Mouse (Mus musculus) liver, embryonic 15.5 days (tissue): Measurements from ENCODE around the gene 1500009C09Rik. TPM values are rescaled to one million over a fixed set of nuclear protein-coding genes. Genes with fewer than 3 reads are reported as not detected.

ENCODE experiments used
- ATAC-seq: fragments of 200-750 bp; cut with Nextera tagmentation; 2 replicates; pipeline ENCODE4 v1.8.0; 2017; ENCODE audit warnings: moderate number of reproducible peaks, mild to moderate bottlenecking, moderate library complexity; ENCODE audit not compliant: insufficient read depth
- H3K27ac ChIP-seq: fragments of 300-500 bp; sonication (generic); replicated peaks from 2 replicates; pipeline ENCODE4 v1.5.1; 2015; ENCODE audit warnings: mild to moderate bottlenecking, inconsistent platforms
- H3K27me3 ChIP-seq: fragments of 300-500 bp; sonication (generic); 2 replicates; pipeline ENCODE4 v1.6.1; 2015; ENCODE audit warnings: mild to moderate bottlenecking, inconsistent platforms
- H3K36me3 ChIP-seq: fragments of 300-500 bp; sonication (generic); replicated peaks from 2 replicates; pipeline ENCODE4 v1.6.1; 2015; ENCODE audit warnings: moderate library complexity, mild to moderate bottlenecking, inconsistent platforms
- H3K4me1 ChIP-seq: fragments of 300-500 bp; sonication (generic); replicated peaks from 2 replicates; pipeline ENCODE4 v1.6.1; 2015; ENCODE audit warnings: inconsistent platforms
- H3K4me2 ChIP-seq: fragments of 300-500 bp; sonication (generic); 2 replicates; pipeline ENCODE4 v1.6.1; 2015; ENCODE audit warnings: moderate library complexity, mild to moderate bottlenecking, inconsistent platforms
- H3K4me3 ChIP-seq: fragments of 300-500 bp; sonication (generic); replicated peaks from 2 replicates; pipeline ENCODE4 v1.5.1; 2015; ENCODE audit warnings: mild to moderate bottlenecking, inconsistent platforms
- H3K9ac ChIP-seq: fragments of 300-500 bp; sonication (generic); 2 replicates; pipeline ENCODE4 v1.6.1; 2015; ENCODE audit warnings: moderate library complexity, mild to moderate bottlenecking, inconsistent platforms
- H3K9me3 ChIP-seq: fragments of 300-500 bp; sonication (generic); replicated peaks from 2 replicates; pipeline ENCODE4 v1.6.1; 2016; ENCODE audit warnings: inconsistent platforms
- WGBS: fragments of 180-500 bp; shearing (Covaris S2); methylation state at CpG from one replicate; pipeline ENCODE4 v1.1.7; 2015; ENCODE audit warnings: mixed read lengths; ENCODE audit not compliant: insufficient replicate concordance; 5-methylcytosine and 5-hydroxymethylcytosine counted together
- polyA plus RNA-seq: library from polyadenylated mRNA; unstranded; fragments of >200 nt; fragmentation: Nextera tagmentation; extraction: Ambion mirVana; gene quantifications from 2 replicates; pipeline ENCODE4 v1.2.1, GENCODE M21; 2015

Gene 1500009C09Rik
- polyA plus RNA-seq, 1 experiment from 2014 or later = not detected

DNA sequence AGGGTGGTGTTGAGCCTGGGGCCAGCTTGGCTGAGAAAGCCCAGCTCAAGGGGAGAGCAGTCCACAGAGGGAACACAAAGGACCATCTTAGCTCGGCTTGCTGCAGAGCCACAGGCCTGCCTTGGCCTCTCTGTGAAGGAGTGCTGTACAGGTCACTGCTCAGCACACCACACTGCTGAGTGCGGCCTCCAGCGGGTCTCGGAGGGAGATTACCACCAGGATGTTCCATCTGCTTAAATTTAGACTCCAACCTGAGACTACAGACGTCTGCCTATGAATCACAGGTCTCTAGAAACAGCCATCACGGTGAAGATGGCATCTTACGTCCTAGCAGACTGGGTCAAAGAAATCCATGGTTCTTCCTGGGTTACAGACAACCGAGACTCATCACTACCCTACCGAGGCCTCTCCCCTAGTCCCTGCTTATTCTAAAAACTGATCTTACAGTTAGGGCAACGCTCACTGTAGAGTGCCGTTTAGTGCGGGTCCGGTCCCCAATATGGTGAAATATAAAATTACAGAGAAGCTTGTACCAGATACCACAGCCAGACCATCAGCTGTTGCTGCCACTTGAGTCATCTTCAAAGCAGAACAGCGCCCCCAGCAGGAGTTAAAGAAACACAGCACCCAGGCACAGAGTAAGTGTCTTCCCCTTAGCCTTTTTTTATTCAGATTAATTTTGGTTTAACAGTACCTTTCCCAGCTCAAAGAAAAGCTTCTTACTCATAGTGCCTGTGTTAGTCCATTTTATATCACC is 30.9 kb upstream of the 1500009C09Rik start:
- Histone ChIP-seq H3K9ac (no peak overlapping the region), H3K27me3 (peaks cover 94% of the 10 kb centered on the region), H3K27ac (no peak overlapping the region), H3K4me2 (no peak overlapping the region), H3K9me3 (no peaks in the 10 kb centered on the region), H3K4me3 (no peak overlapping the region), H3K4me1 (peaks cover 26% of the 10 kb centered on the region), H3K36me3 (no peaks in the 10 kb centered on the region)
- WGBS = 65% methylated on average over 14 of the region's 14 CpGs
- ATAC-seq = no peak

DNA sequence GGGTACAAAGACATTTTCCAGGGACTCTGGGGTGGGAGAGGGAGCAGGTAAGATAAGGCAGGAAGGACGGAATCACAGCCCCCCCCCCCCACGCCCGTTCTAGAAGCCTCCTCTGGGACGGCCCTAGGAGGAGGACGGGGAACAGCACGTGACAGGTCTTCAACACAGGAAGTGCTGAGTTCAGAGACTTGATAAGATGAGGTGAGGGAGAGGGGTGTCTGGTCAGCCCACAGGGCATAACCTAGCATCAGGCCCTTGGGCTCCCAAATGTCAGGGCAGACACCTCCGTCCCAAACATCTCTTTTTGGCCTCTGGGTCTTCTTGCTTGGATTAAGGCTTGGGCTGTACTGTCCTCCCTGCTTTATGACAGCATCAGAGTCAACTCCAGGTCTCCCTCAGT is 28.9 kb upstream of the 1500009C09Rik start:
- Histone ChIP-seq H3K9ac (no peak overlapping the region), H3K4me2 (peak overlapping the region; percentile 79), H3K27me3 (peaks cover 81% of the 10 kb centered on the region), H3K4me1 (peaks cover 30% of the 10 kb centered on the region), H3K4me3 (peak overlapping the region; percentile 56; the same call in 1 of the 2 replicates), H3K27ac (no peak overlapping the region), H3K9me3 (no peaks in the 10 kb centered on the region), H3K36me3 (no peaks in the 10 kb centered on the region)
- 26% methylated on average over 7 of the region's 7 CpGs for WGBS
- ATAC-seq = no peak

DNA sequence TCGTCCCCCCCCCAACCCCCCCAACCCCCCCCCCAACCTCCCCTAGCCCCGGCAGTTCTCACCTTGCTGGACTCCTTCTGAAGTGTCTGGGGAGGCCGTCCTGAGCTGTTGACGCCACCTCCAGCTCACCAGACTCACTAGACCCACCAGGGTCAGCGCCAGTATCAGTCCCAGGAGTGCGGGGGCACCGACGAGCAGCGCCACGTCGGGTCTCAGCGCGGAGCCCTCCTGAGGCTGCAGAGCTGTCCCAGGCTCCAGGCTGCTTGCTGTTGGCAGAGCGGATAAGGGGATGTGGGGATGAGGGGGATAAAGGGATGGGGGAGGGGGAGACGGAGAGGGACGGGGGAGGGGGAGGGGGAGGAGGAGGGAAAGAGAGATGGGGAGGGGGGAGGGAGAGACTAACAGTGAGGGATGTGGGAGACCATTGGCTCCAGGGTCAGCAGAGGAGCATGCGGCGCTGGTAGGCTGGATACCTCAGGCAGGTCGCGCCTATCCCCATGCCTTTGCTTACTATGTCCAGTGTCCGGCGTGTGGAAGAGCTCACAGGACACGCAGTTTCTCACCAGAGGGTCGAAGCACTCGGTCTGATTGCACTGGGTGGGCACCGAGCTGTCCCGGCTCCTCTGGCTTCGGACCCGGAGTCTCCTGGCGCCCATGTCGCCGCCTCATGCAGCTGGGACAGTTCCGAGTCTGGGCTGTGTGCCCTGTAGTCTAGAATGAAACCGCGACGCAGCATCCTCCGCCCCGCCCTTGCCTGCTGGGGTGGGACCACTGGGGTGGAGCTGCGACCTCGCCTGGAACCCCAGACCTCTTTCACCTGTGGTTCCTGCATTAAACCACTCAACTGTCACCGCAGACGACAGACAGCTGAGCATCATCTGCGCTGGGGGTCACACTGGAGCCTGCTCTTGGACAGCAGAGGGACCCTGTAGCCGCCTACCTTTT is 28.3 kb upstream of the 1500009C09Rik start, which contains the start of gene Tnfrsf13c:
Gene Tnfrsf13c (minus strand): TSS at position 713 of the 945 bp plus-strand sequence.
- ATAC-seq = peak; percentile 77
- H3K9me3 ChIP-seq = no peaks in the 10 kb centered on the region
- no peaks in the 10 kb centered on the region for H3K36me3 ChIP-seq
- H3K4me2 ChIP-seq = peak within 1 kb of the TSS; percentile 79
- peaks cover 74% of the 10 kb centered on the region for H3K27me3 ChIP-seq
- H3K27ac ChIP-seq = no peak within 1 kb of the TSS
- peak within 1 kb of the TSS; percentile 56 for H3K4me3 ChIP-seq
- peak within 1 kb of the TSS; percentile 54 for H3K9ac ChIP-seq
- 5% methylated on average over 44 of the region's 44 CpGs for WGBS
- peaks cover 36% of the 10 kb centered on the region for H3K4me1 ChIP-seq

DNA sequence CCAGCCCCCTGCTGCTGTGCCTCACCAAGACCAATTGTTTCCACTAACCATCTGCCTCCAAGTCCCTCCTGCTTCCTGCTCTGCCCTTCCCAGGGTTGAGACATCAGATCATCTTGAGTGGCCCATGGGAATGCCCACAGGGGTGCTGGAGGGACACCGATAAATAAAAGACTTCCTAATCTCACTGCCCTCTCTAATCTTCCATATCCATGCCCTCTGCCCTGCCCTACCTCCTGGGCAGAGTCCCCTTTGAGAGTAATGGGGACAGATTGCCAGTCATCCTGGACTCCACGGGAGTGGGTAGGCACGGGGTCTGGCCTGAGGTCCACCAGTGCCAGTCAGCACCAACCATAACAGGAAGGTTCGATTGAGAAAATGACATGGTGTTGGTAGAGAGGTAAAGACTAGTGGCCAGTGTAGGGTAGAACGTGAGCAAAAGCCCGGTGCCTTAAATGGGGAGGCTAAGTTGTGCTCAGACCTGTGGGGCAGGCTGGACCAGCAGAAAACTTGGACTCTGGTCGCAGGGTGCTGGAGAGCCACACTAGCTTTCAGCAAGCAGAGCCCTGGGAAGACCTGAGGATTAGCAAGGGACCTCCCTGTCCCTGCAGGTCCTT is 27.5 kb upstream of the 1500009C09Rik start:
- Histone ChIP-seq H3K4me1 (peaks cover 44% of the 10 kb centered on the region), H3K4me3 (peak overlapping the region; percentile 56), H3K27ac (no peak overlapping the region), H3K9me3 (no peaks in the 10 kb centered on the region), H3K4me2 (peak overlapping the region; percentile 79), H3K27me3 (peaks cover 67% of the 10 kb centered on the region), H3K9ac (no peak overlapping the region; the same call in 1 of the 2 replicates), H3K36me3 (no peaks in the 10 kb centered on the region)
- 33% methylated on average over 7 of the region's 7 CpGs for WGBS
- ATAC-seq = peak; percentile 72

DNA sequence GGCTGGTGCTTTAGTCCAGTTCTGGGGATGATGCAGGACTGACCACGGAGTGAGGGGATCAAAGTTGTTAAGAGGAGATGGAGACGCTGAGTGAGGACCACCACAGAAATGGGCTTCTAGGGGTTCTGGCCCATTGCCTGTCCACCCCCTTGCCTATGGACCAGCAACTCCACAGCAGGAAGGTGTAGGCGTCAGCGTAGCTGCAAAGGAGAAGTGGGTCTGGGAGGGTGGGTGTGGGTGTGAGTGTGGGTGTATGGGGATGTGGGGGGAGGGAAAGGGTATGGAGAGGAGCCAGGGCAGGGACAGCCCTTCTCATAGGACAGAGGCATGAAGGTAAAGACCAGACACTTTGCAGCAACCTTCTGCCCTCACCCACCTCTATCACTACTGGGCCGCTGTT is 26.4 kb upstream of the 1500009C09Rik start:
- peaks cover 55% of the 10 kb centered on the region for H3K4me1 ChIP-seq
- ATAC-seq = no peak
- H3K4me3 ChIP-seq = no peak overlapping the region
- H3K4me2 ChIP-seq = no peak overlapping the region
- H3K27me3 ChIP-seq = peaks cover 60% of the 10 kb centered on the region
- 64% methylated on average over 5 of the region's 5 CpGs for WGBS
- H3K9ac ChIP-seq = no peak overlapping the region
- H3K36me3 ChIP-seq = no peaks in the 10 kb centered on the region
- H3K9me3 ChIP-seq = no peaks in the 10 kb centered on the region
- H3K27ac ChIP-seq = no peak overlapping the region

DNA sequence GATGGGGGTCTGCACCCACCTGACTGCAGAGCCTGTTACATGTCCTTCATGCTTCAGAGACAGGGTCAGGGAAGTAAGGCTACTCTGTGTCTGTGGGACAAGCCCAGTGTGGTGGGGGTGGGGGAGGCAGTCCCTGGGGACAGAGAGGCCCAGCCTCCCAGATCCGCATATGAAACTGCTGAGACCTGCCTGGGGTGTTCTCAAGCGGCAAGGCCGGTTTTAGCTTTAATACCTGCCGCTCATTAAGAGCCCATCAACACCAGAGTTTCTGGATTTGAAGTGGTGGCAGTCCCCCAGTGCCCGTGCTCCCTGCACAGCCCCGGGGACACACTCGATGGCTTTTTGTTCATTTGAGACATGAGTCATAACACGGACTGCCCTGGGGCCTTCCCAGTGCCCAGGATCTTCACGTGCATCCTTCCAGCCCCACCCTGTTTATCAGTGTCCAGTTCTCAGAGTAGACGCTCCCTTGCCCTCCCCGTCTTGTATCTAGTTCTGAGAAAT is 22.6 kb upstream of the 1500009C09Rik start:
- Histone ChIP-seq H3K4me1 (peaks cover 50% of the 10 kb centered on the region), H3K9me3 (no peaks in the 10 kb centered on the region), H3K36me3 (peaks cover 7% of the 10 kb centered on the region), H3K9ac (peak overlapping the region; percentile 50), H3K4me3 (peak overlapping the region; percentile 18), H3K27me3 (peaks cover 23% of the 10 kb centered on the region), H3K4me2 (peak overlapping the region; percentile 68), H3K27ac (peak overlapping the region; percentile 85)
- 37% methylated on average over 11 of the region's 11 CpGs for WGBS
- ATAC-seq = peak; percentile 97

DNA sequence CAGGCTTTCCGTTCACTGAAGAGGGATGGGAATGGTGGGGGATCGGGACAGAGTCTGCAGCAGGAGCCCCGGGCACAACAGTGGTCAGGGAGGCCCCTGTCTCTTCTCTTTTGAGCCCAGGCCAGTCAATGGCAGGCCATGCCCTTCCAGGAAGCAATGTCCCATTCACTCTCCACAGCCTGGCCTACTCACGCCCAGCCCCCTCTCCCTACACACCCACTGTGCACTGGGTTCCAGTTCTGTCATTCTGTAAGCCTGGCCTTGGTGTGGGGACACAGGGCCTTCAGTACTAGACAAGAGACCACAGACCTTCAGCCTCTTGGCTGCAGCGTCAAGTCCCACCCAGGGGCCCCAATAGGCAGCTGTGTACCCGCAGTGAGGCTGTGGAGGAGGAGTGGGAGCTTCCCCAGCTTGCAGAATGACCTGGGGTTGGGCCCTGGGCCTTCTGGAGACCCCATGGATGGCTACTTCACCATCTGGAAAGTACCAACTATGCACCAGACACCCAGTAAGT is 22.0 kb upstream of the 1500009C09Rik start:
- H3K36me3 ChIP-seq = peaks cover 7% of the 10 kb centered on the region
- peak overlapping the region; percentile 50 for H3K9ac ChIP-seq
- peaks cover 17% of the 10 kb centered on the region for H3K27me3 ChIP-seq
- no peaks in the 10 kb centered on the region for H3K9me3 ChIP-seq
- peak overlapping the region; percentile 18 for H3K4me3 ChIP-seq
- H3K4me1 ChIP-seq = peaks cover 45% of the 10 kb centered on the region
- peak; percentile 55 for ATAC-seq
- 61% methylated on average over 6 of the region's 6 CpGs for WGBS
- H3K4me2 ChIP-seq = peak overlapping the region; percentile 68
- peak overlapping the region; percentile 85 for H3K27ac ChIP-seq

DNA sequence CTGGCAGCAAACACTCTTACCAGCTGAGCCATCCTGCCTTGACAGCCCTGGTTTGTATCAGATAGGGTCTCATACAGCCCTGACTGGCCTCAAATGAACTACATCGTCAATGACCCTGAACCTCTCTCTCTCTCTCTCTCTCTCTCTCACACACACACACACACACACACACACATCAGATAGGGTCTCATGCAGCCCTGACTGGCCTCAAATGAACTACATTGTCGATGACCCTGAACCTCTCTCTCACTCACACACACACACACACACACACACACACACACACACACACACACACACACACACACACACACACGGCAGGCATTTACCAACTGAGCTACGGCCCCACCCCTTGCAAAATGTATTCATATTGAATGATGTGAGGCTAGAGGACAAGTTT is 21.1 kb upstream of the 1500009C09Rik start:
- Histone ChIP-seq H3K27me3 (peaks cover 8% of the 10 kb centered on the region), H3K27ac (0 out of 2 replicates have a peak overlapping the region, but pooled peaks have one; percentile 9), H3K4me1 (peaks cover 45% of the 10 kb centered on the region), H3K36me3 (peaks cover 7% of the 10 kb centered on the region), H3K9me3 (no peaks in the 10 kb centered on the region), H3K4me2 (no peak overlapping the region), H3K9ac (no peak overlapping the region), H3K4me3 (no peak overlapping the region)
- WGBS = 70% methylated on average over 4 of the region's 4 CpGs
- ATAC-seq = no peak

DNA sequence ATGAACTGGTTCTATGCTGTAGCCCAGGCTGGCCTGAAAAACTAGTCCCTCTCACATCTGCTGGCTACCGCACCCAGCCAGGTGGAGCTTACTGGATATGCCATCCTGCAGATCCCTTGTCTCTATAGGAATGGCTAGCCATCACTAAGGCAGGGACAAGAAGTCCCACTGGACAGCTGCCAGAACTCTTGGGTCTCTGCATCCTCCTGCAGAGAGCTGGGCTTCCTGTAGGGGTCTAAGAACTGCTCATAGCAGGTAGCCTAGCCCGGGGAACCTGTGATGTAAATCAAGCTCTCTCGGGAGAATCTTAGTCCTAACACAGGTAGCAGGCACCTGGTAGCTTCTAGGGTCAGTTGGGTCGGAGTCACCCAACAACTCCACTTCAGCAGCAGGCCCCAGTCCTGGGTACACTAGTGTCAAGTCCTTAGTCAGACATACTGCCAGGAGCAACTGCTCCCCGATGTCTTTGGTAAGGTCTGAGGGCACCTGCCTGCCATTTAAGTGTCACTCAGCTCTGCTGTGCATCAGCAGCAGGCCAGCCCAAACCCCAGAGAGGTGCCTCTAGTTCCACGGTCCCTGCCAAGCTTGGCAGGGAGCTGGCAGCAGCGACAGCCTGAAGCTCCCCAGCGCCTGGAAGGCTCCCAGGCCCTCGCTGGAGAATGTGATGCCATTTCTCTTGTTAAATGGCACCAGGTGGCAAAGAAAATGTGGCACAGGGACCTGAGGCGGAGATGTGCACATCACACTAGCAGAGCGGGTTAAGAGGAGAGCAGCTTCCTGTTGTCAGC is 20.4 kb upstream of the 1500009C09Rik start:
- Histone ChIP-seq H3K27ac (no peak overlapping the region; the same call in 1 of the 2 replicates), H3K27me3 (peaks cover 1% of the 10 kb centered on the region; the same call in 1 of the 2 replicates), H3K9me3 (no peaks in the 10 kb centered on the region), H3K9ac (no peak overlapping the region), H3K36me3 (peaks cover 7% of the 10 kb centered on the region), H3K4me2 (no peak overlapping the region), H3K4me3 (no peak overlapping the region), H3K4me1 (peaks cover 46% of the 10 kb centered on the region)
- no peak for ATAC-seq
- WGBS = 68% methylated on average over 11 of the region's 11 CpGs

DNA sequence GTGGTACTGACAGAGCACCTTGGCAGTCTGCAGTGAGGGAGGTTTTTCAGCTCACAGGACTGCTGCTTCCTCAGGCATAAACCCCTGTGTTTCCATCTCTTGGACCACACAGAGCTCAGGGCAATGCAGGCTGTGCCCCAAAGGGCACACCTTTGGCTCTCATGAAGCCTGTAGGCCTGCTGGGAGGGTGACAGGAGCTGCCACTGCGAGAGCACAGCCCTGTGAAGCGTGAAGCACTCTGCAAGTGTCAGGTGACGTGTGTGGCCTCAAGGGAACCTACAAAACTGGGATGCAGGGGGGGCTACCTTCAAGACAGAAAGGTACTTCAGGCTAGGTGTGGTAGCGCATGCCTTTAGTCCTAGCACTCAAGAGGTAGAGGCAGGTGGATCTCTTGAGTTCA is 19.5 kb upstream of the 1500009C09Rik start:
- WGBS = 83% methylated on average over 4 of the region's 4 CpGs
- no peaks in the 10 kb centered on the region for H3K27me3 ChIP-seq

More for the DNA sequence above, 19.5 kb upstream of the 1500009C09Rik start:
- Histone ChIP-seq H3K36me3 (peaks cover 13% of the 10 kb centered on the region), H3K4me1 (peaks cover 45% of the 10 kb centered on the region), H3K9me3 (no peaks in the 10 kb centered on the region), H3K27ac (no peak overlapping the region), H3K9ac (no peak overlapping the region), H3K4me2 (no peak overlapping the region), H3K4me3 (no peak overlapping the region)
- no peak for ATAC-seq
